Mouse (Mus musculus) liver, embryonic 13.5 days (tissue): ENCODE results near the gene Actg1. TPM values are rescaled to one million over a fixed set of nuclear protein-coding genes. Genes with fewer than 3 reads are reported as not detected.
A peak's percentile ranks its signal among the peaks of the same experiment; 100 is the strongest.

Experiments
- ATAC-seq: fragments of 200-750 bp; cut with Nextera tagmentation; 2 replicates; pipeline ENCODE4 v1.8.0; 2017; ENCODE audit warnings: low read depth, mild to moderate bottlenecking, moderate number of reproducible peaks, moderate library complexity
- DNase-seq: peaks from one replicate; pipeline ENCODE4 v3.0.0; 2022
- H3K27ac ChIP-seq: fragments of 300-500 bp; sonication (generic); 2 replicates; pipeline ENCODE4 v1.5.1; 2015; ENCODE audit warnings: moderate library complexity, mild to moderate bottlenecking, inconsistent platforms
- H3K27me3 ChIP-seq: fragments of 300-500 bp; sonication (generic); 2 replicates; pipeline ENCODE4 v1.6.1; 2015; ENCODE audit warnings: mild to moderate bottlenecking, inconsistent platforms
- H3K36me3 ChIP-seq: fragments of 300-500 bp; sonication (generic); 2 replicates; pipeline ENCODE4 v1.6.1; 2015; ENCODE audit warnings: mild to moderate bottlenecking, inconsistent platforms
- H3K4me1 ChIP-seq: fragments of 300-500 bp; sonication (generic); replicated peaks from 2 replicates; pipeline ENCODE4 v1.6.1; 2015; ENCODE audit warnings: inconsistent platforms
- H3K4me2 ChIP-seq: fragments of 300-500 bp; sonication (generic); 2 replicates; pipeline ENCODE4 v1.6.1; 2015; ENCODE audit warnings: inconsistent platforms, mild to moderate bottlenecking, moderate library complexity
- H3K4me3 ChIP-seq: fragments of 300-500 bp; sonication (generic); replicated peaks from 2 replicates; pipeline ENCODE4 v1.5.1; 2015; ENCODE audit warnings: mild to moderate bottlenecking, inconsistent platforms
- H3K9ac ChIP-seq: fragments of 300-500 bp; sonication (generic); 2 replicates; pipeline ENCODE4 v1.6.1; 2015; ENCODE audit warnings: mild to moderate bottlenecking, inconsistent platforms
- H3K9me3 ChIP-seq: fragments of 300-500 bp; sonication (generic); replicated peaks from 2 replicates; pipeline ENCODE4 v1.6.1; 2016; ENCODE audit warnings: inconsistent platforms
- WGBS: fragments of 180-500 bp; shearing (Covaris S2); methylation state at CpG from one replicate; pipeline ENCODE4 v1.1.7; 2015; ENCODE audit not compliant: insufficient replicate concordance; 5-methylcytosine and 5-hydroxymethylcytosine counted together
- polyA plus RNA-seq: library from polyadenylated mRNA; unstranded; fragments of >200 nt; fragmentation: Nextera tagmentation; extraction: Ambion mirVana; gene quantifications from 2 replicates; pipeline ENCODE4 v1.2.1, GENCODE M21; 2015

The Actg1 gene
- 712 and 750 TPM in 2 replicates for polyA plus RNA-seq

DNA sequence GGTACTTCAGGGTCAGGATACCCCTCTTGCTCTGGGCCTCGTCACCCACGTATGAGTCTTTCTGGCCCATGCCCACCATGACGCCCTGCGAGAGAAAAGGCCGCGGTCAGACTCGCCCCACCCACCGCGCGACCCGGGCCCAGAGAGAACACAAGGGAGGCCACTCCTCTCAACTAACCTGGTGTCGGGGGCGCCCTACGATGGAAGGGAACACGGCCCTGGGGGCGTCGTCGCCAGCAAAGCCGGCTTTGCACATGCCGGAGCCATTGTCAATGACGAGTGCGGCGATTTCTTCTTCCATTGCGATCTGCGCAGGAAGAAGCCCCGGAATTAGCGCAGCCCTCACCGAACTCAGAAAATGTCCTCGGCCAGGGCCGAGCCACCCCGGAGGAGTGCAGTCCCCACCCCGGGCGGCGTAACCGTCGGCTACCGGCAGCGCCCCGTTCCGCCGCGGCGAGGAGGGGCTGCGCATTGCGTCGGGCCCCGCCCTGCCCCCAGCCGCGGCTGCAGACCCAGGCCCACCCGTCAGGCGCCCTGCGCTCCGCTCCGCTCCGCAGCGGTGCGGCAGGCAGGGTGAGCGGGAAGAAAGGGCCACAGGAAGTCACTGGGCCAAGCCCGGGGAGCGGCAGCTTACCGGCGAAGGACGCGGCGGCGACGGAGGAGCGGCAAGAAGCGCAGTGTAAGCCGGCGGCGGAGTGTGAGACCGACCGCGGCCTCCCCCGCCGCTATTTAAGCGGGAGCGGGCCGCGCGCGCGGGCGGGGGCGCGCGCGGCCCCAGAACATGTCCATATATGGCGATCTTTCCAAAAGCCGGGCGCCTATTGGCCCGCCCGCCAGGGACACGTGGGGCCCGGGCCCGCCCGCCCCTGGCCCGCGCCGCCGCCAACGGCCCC is at the start of gene Actg1:
TSS of gene Actg1 (minus strand) at position 752 of the 893 bp plus-strand sequence.
- H3K27ac ChIP-seq: peak within 1 kb of the TSS; percentile 97
- peaks cover 55% of the 10 kb centered on the region for H3K4me1 ChIP-seq
- H3K9ac ChIP-seq: peak within 1 kb of the TSS; percentile 100
- peak within 1 kb of the TSS; percentile 97 for H3K4me3 ChIP-seq
- H3K27me3 ChIP-seq: peaks cover 29% of the 10 kb centered on the region
- 1% methylated on average over 101 of the region's 103 CpGs for WGBS
- ATAC-seq: peak; percentile 77
- H3K36me3 ChIP-seq: peaks cover 17% of the 10 kb centered on the region
- DNase-seq: peak; percentile 67
- H3K9me3 ChIP-seq: no peaks in the 10 kb centered on the region
- H3K4me2 ChIP-seq: peak within 1 kb of the TSS; percentile 99

DNA sequence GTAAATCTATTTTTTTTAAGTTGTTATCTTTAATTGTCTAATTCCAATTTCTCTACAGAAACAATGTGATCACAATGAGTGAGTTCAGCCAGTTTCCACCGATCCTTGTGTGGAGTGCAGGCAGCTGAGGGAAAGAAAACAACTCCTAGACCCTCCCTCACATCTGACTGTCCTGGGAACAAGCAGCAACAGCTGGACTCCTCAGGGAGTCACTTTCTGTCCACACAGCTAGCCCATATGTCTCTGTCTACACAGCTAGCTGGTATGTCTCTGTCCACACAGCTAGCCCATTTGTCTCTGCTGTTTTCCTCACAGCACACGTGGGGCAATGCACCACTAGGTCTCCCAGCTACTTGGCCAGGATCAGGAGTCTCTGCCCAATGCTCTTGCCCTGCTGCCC is 49.3 kb upstream of the Actg1 start:
- Histone ChIP-seq H3K9ac (no peak overlapping the region), H3K27ac (no peak overlapping the region), H3K27me3 (no peaks in the 10 kb centered on the region), H3K4me1 (peaks cover 31% of the 10 kb centered on the region), H3K4me3 (no peak overlapping the region), H3K4me2 (no peak overlapping the region), H3K36me3 (peaks cover 95% of the 10 kb centered on the region), H3K9me3 (no peaks in the 10 kb centered on the region)
- 87% methylated on average over 2 of the region's 2 CpGs for WGBS
- ATAC-seq: no peak
- no peak for DNase-seq

DNA sequence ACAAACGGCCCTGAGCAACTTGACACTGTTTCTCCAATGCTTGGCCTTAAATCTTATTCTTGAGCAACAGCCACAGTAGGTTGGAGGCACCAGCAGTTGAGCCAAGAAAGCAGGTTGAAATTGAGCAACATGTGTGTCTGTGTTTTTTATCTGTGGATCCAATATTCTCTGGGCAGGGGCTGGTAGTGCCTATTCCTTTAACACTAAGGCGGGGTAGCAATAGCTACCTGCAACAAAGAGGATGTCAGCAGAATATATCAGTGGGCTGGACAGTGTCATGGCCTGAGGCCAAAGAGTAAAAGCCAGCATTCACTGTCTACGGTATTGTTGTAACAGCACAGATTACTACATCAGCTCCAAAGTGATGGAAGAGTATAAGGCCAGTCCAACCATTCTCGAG is 47.3 kb upstream of the Actg1 start:
- Histone ChIP-seq H3K4me2 (no peak overlapping the region), H3K4me1 (peaks cover 29% of the 10 kb centered on the region), H3K4me3 (no peak overlapping the region), H3K27me3 (no peaks in the 10 kb centered on the region), H3K36me3 (peaks cover 89% of the 10 kb centered on the region), H3K9me3 (no peaks in the 10 kb centered on the region), H3K9ac (no peak overlapping the region), H3K27ac (no peak overlapping the region)
- ATAC-seq: no peak
- WGBS: 78% methylated on average over 4 of the region's 4 CpGs
- no peak for DNase-seq

DNA sequence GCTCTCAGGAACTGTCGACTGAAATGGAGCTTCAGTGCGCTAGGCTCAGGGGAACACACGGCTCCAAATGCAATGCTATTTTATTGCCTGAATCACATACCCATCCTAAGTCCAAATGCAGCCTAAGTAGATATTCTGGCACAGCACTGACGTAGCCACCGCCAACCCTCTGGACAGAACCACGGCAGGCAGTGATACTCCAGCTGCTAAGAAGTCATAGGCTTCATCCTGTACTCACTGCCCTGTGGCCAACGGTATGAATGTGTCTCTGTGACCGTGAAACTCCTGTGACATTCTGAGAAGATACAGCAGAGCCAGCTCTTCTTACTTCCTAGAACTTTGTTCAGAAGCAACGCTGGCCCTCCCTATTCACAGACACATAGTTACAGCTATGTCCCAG is 40.2 kb upstream of the Actg1 start:
- Histone ChIP-seq H3K9ac (no peak overlapping the region), H3K4me2 (no peak overlapping the region), H3K4me3 (no peak overlapping the region), H3K4me1 (peaks cover 5% of the 10 kb centered on the region), H3K36me3 (peaks cover 85% of the 10 kb centered on the region), H3K27me3 (no peaks in the 10 kb centered on the region), H3K27ac (no peak overlapping the region), H3K9me3 (no peaks in the 10 kb centered on the region)
- DNase-seq (no peak), ATAC-seq (no peak)
- 92% methylated on average over 9 of the region's 9 CpGs for WGBS

DNA sequence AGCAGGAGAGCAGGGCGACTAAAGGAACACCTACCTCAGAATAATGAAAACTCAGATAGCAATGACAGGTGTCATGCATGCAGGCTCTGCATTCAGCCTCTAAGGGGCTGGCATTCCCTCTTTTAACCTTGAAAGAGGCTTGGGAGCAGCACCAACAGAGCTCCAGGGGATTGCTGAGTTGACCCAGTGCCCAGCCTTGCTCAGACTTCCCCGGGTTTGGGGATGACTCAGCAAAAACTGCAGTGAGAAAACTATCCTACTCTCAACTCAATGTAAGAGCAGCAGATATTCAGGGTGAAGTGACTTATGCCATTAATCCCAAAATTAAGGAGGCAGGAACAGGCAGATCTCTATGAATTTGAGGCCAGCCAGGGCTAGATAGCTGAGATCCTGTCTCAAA is 38.8 kb upstream of the Actg1 start:
- H3K9me3 ChIP-seq: no peaks in the 10 kb centered on the region
- 48% methylated on average over 2 of the region's 2 CpGs for WGBS
- H3K4me2 ChIP-seq: no peak overlapping the region
- no peak overlapping the region for H3K27ac ChIP-seq
- no peak for ATAC-seq
- no peak overlapping the region for H3K4me3 ChIP-seq
- no peak for DNase-seq
- peaks cover 8% of the 10 kb centered on the region for H3K4me1 ChIP-seq
- H3K9ac ChIP-seq: no peak overlapping the region
- H3K27me3 ChIP-seq: no peaks in the 10 kb centered on the region
- peaks cover 85% of the 10 kb centered on the region for H3K36me3 ChIP-seq

DNA sequence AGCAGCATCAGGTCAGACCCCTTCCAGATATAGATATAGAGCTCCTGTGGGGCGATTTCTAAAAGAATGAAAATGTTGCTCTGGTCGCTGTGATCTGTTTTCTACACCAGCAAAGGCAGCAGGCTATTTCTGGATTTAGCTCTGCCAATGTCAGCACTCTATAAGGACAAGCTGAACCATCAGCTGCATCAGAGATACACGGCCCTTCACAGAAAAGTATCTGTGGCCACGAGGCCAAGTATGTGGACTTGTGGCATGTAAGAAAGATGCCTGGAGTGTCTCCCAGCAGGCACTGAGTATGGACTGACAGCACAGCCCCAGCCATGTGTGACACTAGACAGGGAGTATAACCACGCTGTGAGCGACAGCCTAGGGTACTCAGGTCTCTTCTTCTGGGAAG is 38.3 kb upstream of the Actg1 start:
- Histone ChIP-seq H3K27ac (no peak overlapping the region; the same call in 1 of the 2 replicates), H3K9ac (no peak overlapping the region), H3K4me2 (no peak overlapping the region), H3K9me3 (no peaks in the 10 kb centered on the region), H3K4me1 (peaks cover 10% of the 10 kb centered on the region), H3K36me3 (peaks cover 85% of the 10 kb centered on the region), H3K27me3 (no peaks in the 10 kb centered on the region), H3K4me3 (no peak overlapping the region)
- no peak for DNase-seq
- no peak for ATAC-seq
- WGBS: 91% methylated on average over 6 of the region's 6 CpGs

DNA sequence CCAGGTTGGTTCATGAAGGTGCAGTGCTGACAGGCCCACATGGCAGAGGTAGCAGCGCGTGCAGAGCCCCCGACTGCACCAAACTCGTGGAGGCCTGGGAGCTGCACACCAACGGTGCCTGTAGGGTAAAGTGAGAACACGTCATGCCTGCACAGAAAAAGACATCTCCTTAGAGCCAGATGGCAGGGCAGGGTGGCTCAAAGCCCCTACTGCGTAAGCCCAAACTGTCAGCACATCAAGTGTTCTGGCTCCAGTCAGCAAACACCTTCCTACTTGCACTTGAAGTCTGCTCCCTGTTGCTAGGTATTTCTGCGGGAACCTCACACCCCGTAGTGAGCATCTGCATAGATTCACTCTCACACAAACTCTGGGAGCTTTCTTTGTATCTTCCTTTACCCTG is 34.2 kb upstream of the Actg1 start:
- H3K36me3 ChIP-seq: peaks cover 76% of the 10 kb centered on the region
- 86% methylated on average over 9 of the region's 9 CpGs for whole genome bisulfite sequencing

DNA sequence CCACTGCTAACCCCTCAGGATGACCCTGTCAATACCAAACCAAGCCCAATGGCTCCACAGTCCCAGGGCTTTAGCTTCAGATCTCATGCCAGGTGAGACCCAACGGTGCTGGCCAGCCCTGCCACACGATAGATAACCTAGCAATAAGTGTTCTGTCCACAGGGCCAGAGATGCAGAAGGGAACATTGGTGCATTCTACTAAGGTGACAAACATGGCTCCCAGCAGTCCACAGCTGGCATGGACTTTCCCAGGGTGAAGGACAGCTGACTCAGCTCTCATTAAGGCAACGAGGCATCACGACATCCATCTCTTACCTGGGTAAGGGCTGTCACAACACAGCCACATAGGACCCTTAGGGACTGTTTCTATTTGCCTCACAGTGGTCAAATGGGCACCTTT is 32.8 kb upstream of the Actg1 start:
- peaks cover 30% of the 10 kb centered on the region for H3K4me1 ChIP-seq
- no peak overlapping the region for H3K9ac ChIP-seq
- H3K27me3 ChIP-seq: no peaks in the 10 kb centered on the region
- DNase-seq: no peak
- H3K9me3 ChIP-seq: no peaks in the 10 kb centered on the region
- 89% methylated on average over 4 of the region's 4 CpGs for WGBS
- H3K27ac ChIP-seq: no peak overlapping the region
- H3K4me3 ChIP-seq: no peak overlapping the region
- no peak for ATAC-seq
- no peak overlapping the region for H3K4me2 ChIP-seq
- H3K36me3 ChIP-seq: peaks cover 74% of the 10 kb centered on the region

More for the DNA sequence above, 34.2 kb upstream of the Actg1 start:
- ATAC-seq: no peak
- Histone ChIP-seq H3K9me3 (no peaks in the 10 kb centered on the region), H3K4me3 (no peak overlapping the region), H3K9ac (no peak overlapping the region), H3K4me1 (peaks cover 26% of the 10 kb centered on the region), H3K4me2 (no peak overlapping the region), H3K27me3 (no peaks in the 10 kb centered on the region), H3K27ac (no peak overlapping the region)
- DNase-seq: no peak

DNA sequence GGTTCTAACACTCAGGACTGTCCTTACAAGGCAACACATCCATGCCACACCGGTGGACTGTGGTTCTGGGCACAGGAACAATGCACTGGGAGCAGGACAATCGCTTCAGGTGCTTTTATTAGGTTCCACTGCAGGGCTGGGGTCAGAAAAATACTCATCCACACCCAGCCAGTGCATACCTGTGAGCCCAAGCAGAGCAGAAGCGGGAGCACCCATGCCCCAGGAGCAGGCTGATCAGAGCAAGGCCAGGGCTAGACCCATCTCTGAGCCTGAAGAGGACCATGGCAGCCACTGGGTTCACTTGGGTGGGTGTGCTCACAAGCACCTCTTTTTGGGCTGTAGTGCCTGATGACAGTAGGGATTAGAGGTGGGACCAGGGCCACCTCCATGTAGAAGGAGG is 31.9 kb upstream of the Actg1 start:
- Histone ChIP-seq H3K27me3 (no peaks in the 10 kb centered on the region), H3K4me2 (no peak overlapping the region), H3K9me3 (no peaks in the 10 kb centered on the region), H3K4me3 (no peak overlapping the region), H3K9ac (no peak overlapping the region), H3K27ac (no peak overlapping the region), H3K36me3 (peaks cover 71% of the 10 kb centered on the region), H3K4me1 (peaks cover 30% of the 10 kb centered on the region)
- no peak for DNase-seq
- ATAC-seq: no peak
- WGBS: 78% methylated on average over 3 of the region's 3 CpGs

DNA sequence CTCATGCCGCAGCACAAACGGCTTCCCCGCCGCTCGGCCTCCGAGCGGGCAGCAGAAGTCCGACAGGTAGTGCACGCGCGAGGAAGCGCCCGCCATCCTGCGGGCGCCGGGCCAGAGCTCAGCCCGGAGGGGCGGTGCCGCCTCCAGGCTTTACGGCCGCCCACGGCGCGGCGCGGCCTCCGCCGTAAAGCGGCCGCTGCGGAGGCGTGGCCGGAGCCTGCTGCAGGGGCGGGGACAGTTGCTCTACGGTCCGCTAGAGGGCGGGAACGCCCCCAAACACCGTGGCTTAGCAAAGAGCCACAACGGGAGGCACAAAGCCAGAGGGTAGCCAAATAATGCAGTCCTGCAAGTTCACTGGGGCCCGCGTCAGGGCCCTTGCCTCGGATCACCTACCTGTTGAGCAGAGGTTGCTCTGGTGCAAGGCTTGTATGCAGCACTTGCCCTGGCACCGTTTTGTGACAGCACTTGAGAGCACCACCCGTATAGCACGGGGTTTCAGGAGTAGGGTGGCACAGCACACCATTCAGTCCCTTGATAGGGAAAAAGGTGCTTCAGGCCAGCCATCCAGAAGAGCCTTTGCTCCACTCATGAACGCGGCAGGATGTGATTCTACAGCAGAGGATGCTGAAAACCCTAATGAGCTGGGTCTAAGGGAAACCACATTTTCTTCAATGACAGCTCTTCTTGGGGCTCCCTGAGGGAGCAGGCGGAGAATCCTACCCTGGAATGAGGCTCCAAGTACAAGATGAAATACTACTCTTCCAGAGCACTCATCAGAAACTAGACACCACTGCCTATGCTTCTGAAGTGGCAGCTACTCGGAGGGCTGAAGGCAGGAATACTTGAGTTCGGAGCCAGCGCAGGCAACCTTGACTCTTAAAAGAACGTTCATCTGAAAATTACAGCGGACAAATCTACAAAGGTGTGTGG is 30.5 kb upstream of the Actg1 start, which contains the start of gene Faap100:
TSS of gene Faap100 (minus strand) at position 154 of the 930 bp plus-strand sequence.
- Histone ChIP-seq H3K9ac (peak within 1 kb of the TSS; percentile 77), H3K27ac (peak within 1 kb of the TSS; percentile 37; the same call in 1 of the 2 replicates), H3K4me2 (peak within 1 kb of the TSS; percentile 100), H3K4me1 (peaks cover 30% of the 10 kb centered on the region), H3K27me3 (no peaks in the 10 kb centered on the region), H3K4me3 (peak within 1 kb of the TSS; percentile 76), H3K9me3 (no peaks in the 10 kb centered on the region), H3K36me3 (peaks cover 70% of the 10 kb centered on the region)
- ATAC-seq (peak; percentile 89), DNase-seq (peak; percentile 89)
- WGBS: 9% methylated on average over 54 of the region's 54 CpGs

DNA sequence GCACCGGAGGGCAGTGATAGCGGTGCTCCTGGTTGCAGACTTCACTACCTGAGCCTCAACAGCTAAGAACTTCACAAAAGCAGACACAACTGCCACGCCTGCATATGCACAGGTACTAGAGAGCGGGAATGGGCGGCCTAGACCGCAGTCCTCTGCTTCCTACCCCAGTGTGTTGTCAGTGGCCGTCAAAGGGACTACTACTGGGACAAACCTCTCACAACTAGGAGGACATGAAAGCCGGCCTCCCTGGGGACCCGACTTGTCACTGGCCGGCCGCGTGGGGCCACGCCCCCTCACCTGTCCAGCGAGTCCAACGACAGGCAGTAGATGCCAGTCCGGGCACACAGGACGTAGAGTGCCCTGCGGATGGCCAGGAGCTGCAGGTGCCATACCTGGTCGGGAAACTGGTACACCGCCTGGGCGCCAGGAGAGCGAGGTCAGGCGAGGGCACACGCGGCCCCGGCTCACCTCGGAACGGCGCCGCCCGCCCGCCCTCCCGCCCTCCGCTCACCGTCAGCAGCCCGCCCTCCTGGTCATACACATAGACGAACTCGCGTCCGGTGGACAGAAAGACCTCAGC is 29.8 kb upstream of the Actg1 start:
- 3% methylated on average over 40 of the region's 40 CpGs for WGBS
- Histone ChIP-seq H3K27ac (no peak overlapping the region), H3K4me2 (peak overlapping the region; percentile 100), H3K9ac (peak overlapping the region; percentile 77), H3K4me1 (peaks cover 30% of the 10 kb centered on the region), H3K36me3 (peaks cover 70% of the 10 kb centered on the region), H3K4me3 (peak overlapping the region; percentile 76), H3K9me3 (no peaks in the 10 kb centered on the region), H3K27me3 (no peaks in the 10 kb centered on the region)
- DNase-seq (peak; percentile 47), ATAC-seq (peak; percentile 62)
